Mouse (Mus musculus) erythroblast, embryonic 14.5 days (primary cell): Measurements from ENCODE around the gene Sugp2.

Source experiments
- GATA1 ChIP-seq: IDR thresholded peaks from 2 replicates; pipeline ENCODE4 v1.6.1; 2012; ENCODE audit warnings: low read length, inconsistent platforms, mixed read lengths
- TAL1 ChIP-seq: IDR thresholded peaks from 3 replicates; pipeline ENCODE4 v1.6.1; 2012; ENCODE audit warnings: low read length, inconsistent platforms, mixed read lengths

DNA sequence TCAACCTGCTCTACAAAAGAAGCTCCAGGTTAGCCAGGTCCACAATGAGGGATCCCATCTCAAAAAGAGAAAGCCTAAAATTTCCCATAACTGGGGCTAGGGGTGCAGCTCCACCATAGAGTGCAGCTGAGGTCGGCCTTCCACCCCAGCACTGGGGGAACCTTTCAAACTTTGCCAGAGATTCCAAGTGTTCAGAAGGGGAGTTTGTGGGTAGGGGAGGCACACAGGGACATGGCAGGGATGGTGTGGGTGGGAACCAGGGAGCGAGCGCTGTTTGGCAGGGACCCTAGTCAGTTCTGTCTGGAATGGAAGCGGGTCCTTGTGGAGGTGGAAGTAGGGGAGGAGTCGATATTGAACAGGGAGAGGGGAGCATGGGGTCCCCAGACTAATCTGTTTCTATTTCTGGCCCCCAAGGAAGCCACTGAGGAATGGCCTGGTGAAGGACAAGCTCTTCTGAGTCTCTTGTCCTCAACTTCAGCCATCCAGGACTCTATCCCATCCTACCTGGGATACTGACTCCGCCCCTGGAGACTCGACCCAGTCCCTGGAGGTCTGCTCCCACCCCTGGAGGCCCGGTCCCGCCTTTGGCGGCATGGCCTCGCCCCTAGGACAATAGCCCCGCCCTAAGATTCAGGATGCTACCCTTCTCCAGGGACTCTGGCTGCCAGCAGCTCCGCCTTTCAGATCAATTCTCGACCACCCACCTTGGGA is 95.3 kb downstream of the Sugp2 start, which contains the start of gene Gdf1:
- no peak for TF ChIP-seq GATA1
- TF ChIP-seq TAL1, result no peak
